Mouse (Mus musculus): ENCODE data around the gene Wnk2. TPM values are rescaled to one million over a fixed set of nuclear protein-coding genes. Genes with fewer than 3 reads are reported as not detected.

The Wnk2 gene
- total and polyA plus RNA-seq, 3 experiments = 0.04 TPM; not detected in 2

DNA sequence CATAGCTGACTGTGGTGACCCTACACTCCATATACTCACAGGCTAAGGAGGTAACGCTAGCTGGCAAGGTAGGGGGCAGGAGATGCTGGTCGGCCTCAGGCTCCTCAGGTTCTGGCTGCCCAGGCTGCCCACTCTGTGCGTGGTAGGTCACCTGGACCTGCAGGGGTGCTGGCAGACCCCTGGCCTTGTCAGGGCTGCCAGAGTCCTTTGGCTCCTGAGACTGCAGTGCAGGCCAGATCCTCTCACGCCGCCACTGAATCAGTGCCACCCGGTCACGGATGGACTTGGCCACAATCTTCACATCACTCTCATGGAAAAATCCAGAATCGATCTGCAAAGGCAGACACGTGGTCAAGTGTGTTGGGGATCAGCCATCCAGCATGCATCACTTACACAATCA is 62.6 kb downstream of the Wnk2 start:
- Histone ChIP-seq H3K36me3 (ENCODE audit: control insufficient read depth in 1 of 2, insufficient read depth in 2 of 2, low read length in 2 of 2) (no peaks in the 10 kb centered on the region), H3K27me3 (ENCODE audit: control insufficient read depth in 1 of 2, insufficient read depth in 2 of 2, low read length in 2 of 2) (peaks cover 0 to 4% of the 10 kb centered on the region in 2 experiments; a peak in 1 of 4 replicates), H3K9ac (ENCODE audit: control insufficient read depth, low read depth, low read length, poor library complexity, severe bottlenecking) (no peak overlapping the region), H3K79me2 (ENCODE audit: control insufficient read depth, insufficient read depth, low read length, poor library complexity) (no peaks in the 10 kb centered on the region), H3K27ac (ENCODE audit: control insufficient read depth, low read depth, low read length) (no peak overlapping the region), H3K9me3 (replicated peaks; ENCODE audit: insufficient read depth, low read length) (no peaks in the 10 kb centered on the region), H3K4me1 (ENCODE audit: control insufficient read depth in 1 of 2, insufficient read depth in 2 of 2, low read length in 2 of 2) (no peaks in the 10 kb centered on the region), H3K4me3 (ENCODE audit: control insufficient read depth in 1 of 2, insufficient read depth in 1 of 2, low read depth in 2 of 2, low read length in 2 of 2) (no peak overlapping the region)
- TF ChIP-seq MAZ (IDR thresholded peaks at IDR 0.05; ENCODE audit: low read depth, low read length) (no peak), MAX (IDR thresholded peaks at IDR 0.05; ENCODE audit: low read length) (no peak), ZNF384 (IDR thresholded peaks at IDR 0.05; ENCODE audit: low read depth, low read length) (no peak), HCFC1 (IDR thresholded peaks at IDR 0.05; ENCODE audit: low read depth, low read length) (no peak), KAT2A (conservative IDR thresholded peaks at IDR 0.05; ENCODE audit: low read depth, low read length) (no peak), SMC3 (IDR thresholded peaks at IDR 0.05; ENCODE audit: low read depth, low read length) (no peak), GABPA (IDR thresholded peaks at IDR 0.05; ENCODE audit: low read depth, low read length) (no peak), CHD1 (IDR thresholded peaks at IDR 0.05; ENCODE audit: low read depth, low read length) (no peak), ZMIZ1 (IDR thresholded peaks at IDR 0.05; ENCODE audit: low read depth, low read length) (no peak), CHD2 (IDR thresholded peaks at IDR 0.05; ENCODE audit: low read length) (no peak), USF2 (IDR thresholded peaks at IDR 0.05; ENCODE audit: borderline replicate concordance in 1 of 2, insufficient read depth in 1 of 2, low read depth in 1 of 2, low read length in 2 of 2) (no peak), USF1 (IDR thresholded peaks at IDR 0.05; ENCODE audit: low read depth, low read length) (no peak), UBTF (IDR thresholded peaks at IDR 0.05; ENCODE audit: borderline replicate concordance, insufficient read depth, low read depth, low read length) (no peak), POLR2A (IDR thresholded peaks at IDR 0.05; ENCODE audit: control insufficient read depth in 1 of 2, insufficient read depth in 1 of 2, low read depth in 1 of 2, low read length in 2 of 2, poor library complexity in 1 of 2) (no peak), MXI1 (IDR thresholded peaks at IDR 0.05; ENCODE audit: low read depth, low read length) (no peak), NRF1 (IDR thresholded peaks at IDR 0.05; ENCODE audit: insufficient read depth, low read depth, low read length, poor library complexity, severe bottlenecking) (no peak), MAFK (IDR thresholded peaks at IDR 0.05; ENCODE audit: borderline replicate concordance, low read depth, low read length) (no peak), GATA1 (IDR thresholded peaks at IDR 0.05; ENCODE audit: low read depth, low read length) (no peak)
- DNase-seq (ENCODE audit: low read depth, low spot score) = no peak

DNA sequence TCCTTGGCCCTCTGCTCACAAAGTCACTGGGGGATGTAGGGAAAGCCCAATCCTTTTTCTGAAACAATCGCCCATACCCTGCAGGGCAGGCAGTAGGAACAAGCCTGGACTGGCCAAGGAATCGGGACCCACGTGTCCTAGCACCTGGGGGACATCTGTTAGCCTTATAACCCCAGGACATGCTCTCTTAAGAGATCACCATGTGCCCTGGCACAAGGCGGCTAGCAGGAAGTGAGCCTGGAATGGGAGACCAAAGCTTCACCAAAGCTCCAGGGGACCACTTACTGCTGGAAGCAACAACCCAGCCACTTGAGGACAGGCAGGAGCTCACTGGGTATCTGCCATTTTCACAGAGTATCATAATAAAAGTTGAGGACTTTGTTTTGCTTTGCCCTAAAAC is 63.0 kb downstream of the Wnk2 start:
- Histone ChIP-seq H3K9ac (ENCODE audit: control insufficient read depth, low read depth, low read length, poor library complexity, severe bottlenecking) (no peak overlapping the region), H3K9me3 (replicated peaks; ENCODE audit: insufficient read depth, low read length) (no peaks in the 10 kb centered on the region), H3K36me3 (ENCODE audit: control insufficient read depth in 1 of 2, insufficient read depth in 2 of 2, low read length in 2 of 2) (no peaks in the 10 kb centered on the region)

More for the DNA sequence above, 63.0 kb downstream of the Wnk2 start:
- no peak for TF ChIP-seq RAD21 (IDR thresholded peaks at IDR 0.05; ENCODE audit: low read depth, low read length)
- no peak for TF ChIP-seq USF2 (IDR thresholded peaks at IDR 0.05; ENCODE audit: borderline replicate concordance in 1 of 2, insufficient read depth in 1 of 2, low read depth in 1 of 2, low read length in 2 of 2)
- TF ChIP-seq CHD1 (IDR thresholded peaks at IDR 0.05; ENCODE audit: low read depth, low read length) = no peak
- no peak for TF ChIP-seq ZC3H11A (IDR thresholded peaks at IDR 0.05; ENCODE audit: low read depth, low read length)
- TF ChIP-seq TAL1 (IDR thresholded peaks at IDR 0.05; ENCODE audit: low read length) = no peak
- TF ChIP-seq GABPA (IDR thresholded peaks at IDR 0.05; ENCODE audit: low read depth, low read length) = no peak
- no peak for TF ChIP-seq E2F4 (IDR thresholded peaks at IDR 0.05; ENCODE audit: borderline replicate concordance, low read depth, low read length)
- TF ChIP-seq ZMIZ1 (IDR thresholded peaks at IDR 0.05; ENCODE audit: low read depth, low read length) = no peak
- TF ChIP-seq KAT2A (conservative IDR thresholded peaks at IDR 0.05; ENCODE audit: low read depth, low read length) = no peak
- TF ChIP-seq GATA1 (IDR thresholded peaks at IDR 0.05; ENCODE audit: low read depth, low read length) = no peak
- TF ChIP-seq POLR2AphosphoS5 (IDR thresholded peaks at IDR 0.05; ENCODE audit: borderline replicate concordance, low read depth, low read length) = no peak
- TF ChIP-seq ETS1 (IDR thresholded peaks at IDR 0.05; ENCODE audit: low read depth, low read length) = no peak
- no peak for TF ChIP-seq POLR2AphosphoS2 (IDR thresholded peaks at IDR 0.05; ENCODE audit: low read length)
- no peak for TF ChIP-seq JUND (IDR thresholded peaks at IDR 0.05; ENCODE audit: low read depth, low read length)
- no peak for TF ChIP-seq ELF1 (IDR thresholded peaks at IDR 0.05; ENCODE audit: low read depth, low read length)
- no peak for TF ChIP-seq ZKSCAN1 (IDR thresholded peaks at IDR 0.05; ENCODE audit: low read depth, low read length)
- TF ChIP-seq BHLHE40 (IDR thresholded peaks at IDR 0.05; ENCODE audit: borderline replicate concordance, low read depth, low read length) = no peak
- no peak for TF ChIP-seq EP300 (IDR thresholded peaks at IDR 0.05; ENCODE audit: low read depth in 1 of 2, low read length in 2 of 2)
- TF ChIP-seq RCOR1 (IDR thresholded peaks at IDR 0.05; ENCODE audit: low read depth, low read length) = no peak
- H3K4me3 ChIP-seq (ENCODE audit: control insufficient read depth in 1 of 2, insufficient read depth in 1 of 2, low read depth in 2 of 2, low read length in 2 of 2) = no peak overlapping the region
- peaks cover 0 to 4% of the 10 kb centered on the region in 2 experiments; a peak in 1 of 4 replicates for H3K27me3 ChIP-seq (ENCODE audit: control insufficient read depth in 1 of 2, insufficient read depth in 2 of 2, low read length in 2 of 2)
- no peaks in the 10 kb centered on the region for H3K79me2 ChIP-seq (ENCODE audit: control insufficient read depth, insufficient read depth, low read length, poor library complexity)
- H3K4me1 ChIP-seq (ENCODE audit: control insufficient read depth in 1 of 2, insufficient read depth in 2 of 2, low read length in 2 of 2) = no peaks in the 10 kb centered on the region
- H3K27ac ChIP-seq (ENCODE audit: control insufficient read depth, low read depth, low read length) = no peak overlapping the region
- no peak for DNase-seq (ENCODE audit: low read depth, low spot score)
